Mouse (Mus musculus) kidney, embryonic 14.5 days (tissue): ENCODE measurements around the gene Lrp2. TPM values are rescaled to one million over a fixed set of nuclear protein-coding genes. Genes with fewer than 3 reads are reported as not detected.

Experiments used
- ATAC-seq: fragments of 200-750 bp; cut with Nextera tagmentation; 2 replicates; pipeline ENCODE4 v1.8.0; 2017; ENCODE audit warnings: moderate number of reproducible peaks, mild to moderate bottlenecking, moderate TSS enrichment, moderate library complexity; ENCODE audit not compliant: low FRiP score, low TSS enrichment
- H3K27ac ChIP-seq: fragments of 300-500 bp; sonication (generic); 2 replicates; pipeline ENCODE4 v1.5.1; 2014; ENCODE audit warnings: low read depth, mild to moderate bottlenecking, low read length, moderate library complexity, mixed read lengths
- H3K27me3 ChIP-seq: fragments of 300-500 bp; sonication (generic); 2 replicates; pipeline ENCODE4 v1.6.1; 2014; ENCODE audit warnings: mild to moderate bottlenecking, low read length; ENCODE audit not compliant: control insufficient read depth, insufficient read depth
- H3K36me3 ChIP-seq: fragments of 300-500 bp; sonication (generic); 2 replicates; pipeline ENCODE4 v1.6.1; 2014; ENCODE audit warnings: low read length, mixed read lengths; ENCODE audit not compliant: control insufficient read depth, insufficient read depth
- H3K4me1 ChIP-seq: fragments of 300-500 bp; sonication (generic); 2 replicates; pipeline ENCODE4 v1.6.1; 2014; ENCODE audit warnings: low read length, mixed read lengths; ENCODE audit not compliant: control insufficient read depth, insufficient read depth
- H3K4me2 ChIP-seq: fragments of 300-500 bp; sonication (generic); replicated peaks from 2 replicates; pipeline ENCODE4 v1.6.1; 2014; ENCODE audit warnings: low read depth, mild to moderate bottlenecking, low read length
- H3K4me3 ChIP-seq: fragments of 300-500 bp; sonication (generic); 2 replicates; pipeline ENCODE4 v1.5.1; 2014; ENCODE audit warnings: mild to moderate bottlenecking, low read length
- H3K9ac ChIP-seq: fragments of 300-500 bp; sonication (generic); 2 replicates; pipeline ENCODE4 v1.6.1; 2014; ENCODE audit warnings: low read depth, mild to moderate bottlenecking, low read length, moderate library complexity
- H3K9me3 ChIP-seq: fragments of 300-500 bp; sonication (generic); 2 replicates; pipeline ENCODE4 v1.6.1; 2016; ENCODE audit warnings: low read length; ENCODE audit not compliant: control insufficient read depth
- WGBS: fragments of 180-500 bp; shearing (Covaris S2); extraction: QIAGEN DNeasy Blood & Tissue Kit; methylation state at CpG from one replicate; pipeline ENCODE4 v1.1.7; 2014; 5-methylcytosine and 5-hydroxymethylcytosine counted together
- polyA plus RNA-seq: library from polyadenylated mRNA; unstranded; fragments of >200 nt; fragmentation: Nextera tagmentation; extraction: Ambion mirVana; gene quantifications from 2 replicates; pipeline ENCODE4 v1.2.1, GENCODE M21; 2014

Gene Lrp2
- polyA plus RNA-seq, 1 experiment from 2014 or later = 13.8 TPM

DNA sequence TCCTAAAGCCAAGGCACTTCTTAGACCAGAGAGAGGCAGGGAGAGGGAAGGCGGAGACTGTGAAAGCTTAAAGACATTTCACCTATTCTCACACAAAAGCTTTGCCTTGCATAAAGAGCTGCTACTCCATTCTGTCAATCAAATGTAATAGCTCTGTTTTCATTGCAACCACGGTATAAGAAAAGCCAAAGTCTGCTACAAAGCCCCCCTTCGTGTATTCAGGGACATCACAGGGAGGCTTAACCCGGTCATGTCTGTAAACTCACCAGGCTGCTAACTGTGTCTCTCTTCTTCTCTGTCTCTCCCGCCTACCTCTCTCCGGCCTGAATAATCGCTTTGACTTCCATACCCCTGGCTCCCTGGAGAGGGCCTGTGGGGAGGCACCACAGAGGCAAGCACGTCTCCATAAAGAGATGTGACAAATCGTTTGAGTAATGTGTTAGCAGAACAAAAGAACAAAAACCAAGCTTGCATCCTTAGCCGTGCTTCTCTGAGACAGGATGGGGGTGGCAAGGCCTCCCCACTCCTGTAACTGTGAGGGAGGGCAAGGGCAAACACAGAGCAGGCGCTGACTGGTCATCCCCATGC lies 167.5 kb downstream of the Lrp2 start:
- Histone ChIP-seq H3K4me1 (no peaks in the 10 kb centered on the region), H3K9ac (no peak overlapping the region), H3K36me3 (no peaks in the 10 kb centered on the region), H3K4me2 (no peak overlapping the region), H3K27ac (no peak overlapping the region), H3K9me3 (no peaks in the 10 kb centered on the region), H3K4me3 (no peak overlapping the region), H3K27me3 (no peaks in the 10 kb centered on the region)
- 20% methylated on average over 11 of the region's 11 CpGs for WGBS
- no peak for ATAC-seq

DNA sequence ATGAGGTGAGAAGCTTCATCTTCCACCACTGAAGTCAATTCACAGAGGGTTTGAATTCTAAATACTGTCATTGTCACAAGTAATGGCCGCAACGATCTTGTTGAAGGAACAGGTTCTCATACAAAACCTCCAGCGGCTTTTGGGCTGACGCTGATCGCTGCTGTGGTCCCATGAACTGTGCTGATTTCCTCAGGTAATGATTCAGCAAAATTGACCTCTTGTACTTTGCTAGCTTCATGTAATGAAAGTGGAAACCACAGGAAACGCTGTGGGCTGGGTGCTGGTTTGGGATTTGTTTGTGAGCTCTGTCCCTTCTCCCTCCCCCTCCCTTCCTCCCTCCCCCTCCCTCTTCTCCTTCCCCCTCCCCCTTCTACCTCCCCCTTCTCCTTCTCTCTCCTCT lies 170.8 kb downstream of the Lrp2 start:
- H3K9ac ChIP-seq = no peak overlapping the region
- H3K36me3 ChIP-seq = no peaks in the 10 kb centered on the region
- H3K4me2 ChIP-seq = no peak overlapping the region
- no peaks in the 10 kb centered on the region for H3K9me3 ChIP-seq
- no peaks in the 10 kb centered on the region for H3K4me1 ChIP-seq
- no peaks in the 10 kb centered on the region for H3K27me3 ChIP-seq
- 87% methylated on average over 6 of the region's 6 CpGs for WGBS
- no peak overlapping the region for H3K27ac ChIP-seq
- H3K4me3 ChIP-seq = no peak overlapping the region
- no peak for ATAC-seq

DNA sequence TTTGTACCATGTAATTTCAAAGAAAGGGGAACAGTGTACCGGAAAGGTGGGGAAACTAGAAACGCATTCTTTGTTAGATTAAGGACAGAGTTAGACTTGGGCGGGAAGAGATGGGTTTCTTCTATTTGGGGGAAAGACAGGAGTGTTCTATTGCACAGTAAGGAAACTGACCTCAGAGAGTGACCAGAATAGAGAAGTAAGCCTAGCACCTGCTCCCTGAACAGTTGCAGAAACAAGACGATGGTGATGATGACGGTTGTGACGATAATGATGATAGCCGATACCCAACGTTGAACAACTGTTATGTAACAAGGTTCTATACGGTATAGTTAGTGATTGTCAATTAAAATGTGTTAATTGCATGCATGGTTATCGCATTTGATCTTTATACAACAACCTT lies 171.3 kb downstream of the Lrp2 start:
- Histone ChIP-seq H3K4me1 (no peaks in the 10 kb centered on the region), H3K27me3 (no peaks in the 10 kb centered on the region), H3K36me3 (no peaks in the 10 kb centered on the region), H3K9me3 (no peaks in the 10 kb centered on the region), H3K27ac (no peak overlapping the region), H3K4me2 (no peak overlapping the region), H3K9ac (no peak overlapping the region), H3K4me3 (no peak overlapping the region)
- 96% methylated on average over 10 of the region's 10 CpGs for WGBS
- ATAC-seq = no peak

DNA sequence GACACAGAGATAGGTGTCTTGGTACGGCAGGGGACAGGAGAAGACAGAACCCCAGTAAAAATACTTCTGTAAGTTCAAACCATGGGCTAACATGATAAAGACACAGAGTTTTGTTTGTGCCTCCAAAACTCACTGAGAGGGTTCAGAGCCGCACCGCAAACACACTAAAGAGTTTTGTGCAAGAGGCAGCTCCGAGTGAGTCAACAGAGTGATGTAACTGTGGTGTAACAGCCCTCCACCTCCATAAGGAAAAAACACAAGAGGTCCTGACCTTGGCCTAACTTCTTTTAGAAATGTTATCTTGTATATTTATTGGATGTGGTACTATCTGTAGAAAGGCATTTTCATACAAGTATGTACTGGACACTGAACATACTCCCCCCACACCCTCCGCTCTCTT lies 180.2 kb downstream of the Lrp2 start:
- Histone ChIP-seq H3K27ac (no peak overlapping the region), H3K4me3 (no peak overlapping the region), H3K4me1 (no peaks in the 10 kb centered on the region), H3K27me3 (no peaks in the 10 kb centered on the region), H3K9me3 (no peaks in the 10 kb centered on the region), H3K9ac (no peak overlapping the region), H3K4me2 (no peak overlapping the region), H3K36me3 (no peaks in the 10 kb centered on the region)
- no peak for ATAC-seq
- 94% methylated on average over 5 of the region's 5 CpGs for WGBS

DNA sequence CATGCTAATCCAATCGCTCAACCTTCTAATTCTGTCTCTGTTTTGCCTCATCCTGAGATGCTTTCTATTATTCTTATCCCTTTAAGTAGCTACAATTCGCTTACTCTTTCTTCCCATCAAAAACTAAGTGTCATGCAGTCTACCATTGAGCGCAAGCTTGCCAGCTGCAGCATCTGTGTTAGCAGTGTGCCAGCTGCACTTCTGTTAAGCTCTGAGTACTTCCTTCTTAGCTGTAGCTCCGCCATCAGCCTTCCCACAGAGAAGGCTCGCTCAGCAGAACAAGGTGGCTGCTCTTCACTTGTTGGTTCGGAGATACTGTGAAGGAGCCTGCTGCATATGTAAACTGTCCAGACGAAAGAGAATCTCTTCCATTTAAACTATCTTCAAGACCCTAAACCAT lies 183.6 kb downstream of the Lrp2 start:
- H3K27me3 ChIP-seq = no peaks in the 10 kb centered on the region
- 91% methylated on average over 7 of the region's 7 CpGs for WGBS
- no peak overlapping the region for H3K9ac ChIP-seq
- H3K27ac ChIP-seq = no peak overlapping the region
- no peaks in the 10 kb centered on the region for H3K9me3 ChIP-seq
- H3K36me3 ChIP-seq = no peaks in the 10 kb centered on the region
- no peak overlapping the region for H3K4me2 ChIP-seq
- no peaks in the 10 kb centered on the region for H3K4me1 ChIP-seq
- no peak overlapping the region for H3K4me3 ChIP-seq
- no peak for ATAC-seq

DNA sequence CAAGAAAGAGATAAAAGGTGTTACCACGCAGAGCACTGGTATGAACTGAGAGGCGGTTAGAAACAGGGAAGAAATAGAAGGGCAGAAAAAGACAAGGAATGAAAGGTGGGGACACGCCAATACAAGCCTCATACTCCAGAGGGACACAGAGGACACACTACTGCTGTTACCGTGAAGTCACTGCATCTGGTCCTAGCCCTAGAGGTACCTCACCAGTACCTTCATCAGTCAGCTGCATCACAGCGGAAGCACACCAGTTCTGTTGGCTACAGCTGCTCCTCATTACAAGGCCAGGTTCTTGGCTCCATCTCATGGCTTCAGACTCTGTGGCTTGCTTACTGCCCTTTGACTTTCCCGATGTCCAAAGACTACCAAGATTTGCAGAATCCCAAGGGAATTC lies 184.0 kb downstream of the Lrp2 start:
- Histone ChIP-seq H3K27me3 (no peaks in the 10 kb centered on the region), H3K4me3 (no peak overlapping the region), H3K9ac (no peak overlapping the region), H3K4me2 (no peak overlapping the region), H3K9me3 (no peaks in the 10 kb centered on the region), H3K27ac (no peak overlapping the region), H3K4me1 (no peaks in the 10 kb centered on the region), H3K36me3 (no peaks in the 10 kb centered on the region)
- WGBS = 93% methylated on average over 6 of the region's 6 CpGs
- ATAC-seq = no peak

DNA sequence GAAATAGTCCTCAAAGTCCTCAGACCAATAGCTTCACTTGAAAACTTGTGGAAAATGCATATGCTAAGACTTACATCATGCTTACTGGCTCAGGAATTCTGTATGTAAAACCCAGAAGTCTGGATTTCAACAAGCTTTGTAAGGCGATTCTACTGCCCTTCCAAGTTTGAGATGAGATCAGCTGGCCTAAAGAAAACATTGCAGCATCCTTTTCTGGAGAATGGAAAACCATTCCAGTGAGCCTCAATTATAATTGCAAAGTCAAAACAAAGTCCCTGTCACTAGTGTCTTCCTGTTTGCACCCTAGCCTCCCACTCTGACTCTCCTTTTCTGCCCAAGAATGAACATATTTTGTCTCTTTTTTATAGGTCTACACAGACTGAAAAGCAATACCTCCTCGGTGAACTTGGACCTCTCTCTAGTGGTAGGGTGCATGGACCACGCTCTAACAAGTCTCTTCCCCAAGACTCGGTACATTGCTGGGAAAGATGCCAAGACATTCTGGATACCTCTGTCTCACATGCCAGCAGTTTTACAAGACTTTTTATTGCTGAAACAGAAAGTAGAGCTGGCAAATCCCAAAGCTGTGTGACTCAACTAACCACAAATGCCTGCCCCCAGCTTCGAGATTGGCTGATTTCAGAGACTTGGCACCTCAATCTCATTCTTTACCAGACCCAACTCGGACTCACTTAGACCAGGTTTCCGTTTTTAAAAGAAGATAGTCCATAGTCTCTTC lies 184.8 kb downstream of the Lrp2 start:
- Histone ChIP-seq H3K36me3 (no peaks in the 10 kb centered on the region), H3K4me2 (no peak overlapping the region), H3K4me3 (no peak overlapping the region), H3K27me3 (no peaks in the 10 kb centered on the region), H3K9ac (no peak overlapping the region), H3K4me1 (no peaks in the 10 kb centered on the region), H3K27ac (no peak overlapping the region), H3K9me3 (no peaks in the 10 kb centered on the region)
- WGBS = 76% methylated on average over 7 of the region's 7 CpGs
- no peak for ATAC-seq

DNA sequence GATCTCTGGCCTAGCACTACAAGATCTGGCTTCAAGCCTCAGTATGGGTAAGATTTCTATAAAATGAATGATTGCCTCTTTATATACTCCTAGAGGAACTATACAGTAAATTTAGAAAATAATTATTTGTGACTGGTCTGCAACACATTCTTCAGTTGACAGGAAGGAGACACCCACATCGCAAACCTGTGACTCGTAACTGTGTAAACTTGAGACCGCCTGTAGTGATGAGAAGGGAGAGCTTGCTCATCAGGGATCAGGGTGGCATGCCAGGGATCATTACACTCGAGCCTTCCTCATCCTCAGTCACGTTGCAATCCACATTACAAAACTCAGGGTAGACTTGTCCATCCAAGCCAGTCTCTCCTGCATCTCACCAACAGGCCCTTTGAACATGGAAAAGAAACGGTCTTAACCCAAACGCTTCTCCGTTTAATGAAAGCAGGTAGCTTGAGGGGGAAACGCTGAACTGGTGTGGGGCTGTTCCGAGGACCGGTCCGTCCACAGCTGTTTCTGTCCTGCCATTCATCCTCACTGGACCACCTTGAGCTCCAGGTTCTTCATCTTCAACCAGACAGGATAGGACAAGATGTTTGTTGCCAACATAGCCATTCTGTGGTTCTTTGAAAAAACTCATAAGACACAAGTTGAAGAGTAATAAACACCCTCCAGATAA lies 189.0 kb downstream of the Lrp2 start:
- no peaks in the 10 kb centered on the region for H3K27me3 ChIP-seq
- no peak for ATAC-seq
- no peak overlapping the region for H3K4me3 ChIP-seq
- H3K4me2 ChIP-seq = no peak overlapping the region
- 70% methylated on average over 12 of the region's 12 CpGs for WGBS
- no peaks in the 10 kb centered on the region for H3K36me3 ChIP-seq
- H3K4me1 ChIP-seq = no peaks in the 10 kb centered on the region
- H3K9ac ChIP-seq = no peak overlapping the region
- no peak overlapping the region for H3K27ac ChIP-seq
- no peaks in the 10 kb centered on the region for H3K9me3 ChIP-seq

DNA sequence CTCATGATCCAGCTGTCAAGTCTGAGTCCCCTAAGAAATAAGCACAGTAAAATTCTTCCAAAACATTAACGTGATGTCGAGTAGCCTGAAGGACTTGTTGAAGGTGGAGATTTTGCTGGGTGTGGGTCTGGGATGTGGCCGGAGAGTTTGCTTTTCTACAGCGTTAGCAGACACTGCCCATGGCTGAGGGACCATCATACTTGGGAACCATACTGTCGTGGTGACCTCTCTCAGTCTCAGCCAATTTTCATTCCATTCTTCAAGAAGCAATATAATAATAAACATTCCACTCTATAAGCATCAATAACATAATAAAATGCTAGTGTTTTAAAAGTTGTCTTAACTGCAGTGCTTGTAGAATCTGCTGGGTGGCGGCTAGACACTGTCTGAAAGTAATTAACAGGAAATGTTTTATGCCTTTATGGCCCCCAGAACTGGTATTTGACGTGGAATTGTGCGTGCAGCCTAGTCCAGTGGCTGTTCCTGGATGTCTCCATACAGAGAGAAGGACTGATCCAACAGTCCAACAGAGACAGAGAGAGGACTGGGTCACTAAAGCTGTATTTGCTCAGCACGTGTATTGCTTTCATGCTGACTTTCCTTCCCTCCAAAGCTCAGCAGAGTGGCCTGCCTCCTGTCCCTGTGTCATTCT lies 190.1 kb downstream of the Lrp2 start:
- no peak for ATAC-seq
- 45% methylated on average over 9 of the region's 9 CpGs for WGBS
- Histone ChIP-seq H3K36me3 (no peaks in the 10 kb centered on the region), H3K4me1 (no peaks in the 10 kb centered on the region), H3K9ac (no peak overlapping the region), H3K4me2 (no peak overlapping the region), H3K27ac (no peak overlapping the region), H3K9me3 (no peaks in the 10 kb centered on the region), H3K4me3 (no peak overlapping the region), H3K27me3 (no peaks in the 10 kb centered on the region)
